Mouse (Mus musculus): ENCODE measurements around the gene Utf1. TPM values are rescaled to one million over a fixed set of nuclear protein-coding genes. Genes with fewer than 3 reads are reported as not detected.

Utf1 gene
- polyA plus RNA-seq, 1 experiment from 2014 or later: 0.22 TPM

- no peak for ATAC-seq (ENCODE audit: insufficient number of reproducible peaks, insufficient read depth, low FRiP score, low TSS enrichment)
- H3K4me3 ChIP-seq: no peak overlapping the region
- peaks cover 8% of the 10 kb centered on the region; the same call in 1 of the 2 replicates for H3K4me1 ChIP-seq
- H3K36me3 ChIP-seq: no peaks in the 10 kb centered on the region
- H3K27ac ChIP-seq: no peak overlapping the region
- H3K9ac ChIP-seq: no peak overlapping the region
- H3K4me2 ChIP-seq (replicated peaks): no peak overlapping the region
- 63% methylated on average over 16 of the region's 16 CpGs for WGBS
- H3K27me3 ChIP-seq: peaks cover 56% of the 10 kb centered on the region
- H3K9me3 ChIP-seq: no peaks in the 10 kb centered on the region
Observed at GRCm38 (mm10) chr7:139940476-139941209, 2.9 kb upstream of the Utf1 start.

- peaks cover 87% of the 10 kb centered on the region for H3K27me3 ChIP-seq
- peak overlapping the region; percentile 34 for H3K4me3 ChIP-seq
- ATAC-seq (ENCODE audit: insufficient number of reproducible peaks, insufficient read depth, low FRiP score, low TSS enrichment): 0 out of 2 replicates have a peak, but pooled peaks have one; percentile 17
- H3K4me1 ChIP-seq: peaks cover 8% of the 10 kb centered on the region; the same call in 1 of the 2 replicates
- no peaks in the 10 kb centered on the region for H3K9me3 ChIP-seq
- H3K4me2 ChIP-seq (replicated peaks): peak overlapping the region; percentile 56
- no peaks in the 10 kb centered on the region for H3K36me3 ChIP-seq
- 0 out of 2 replicates have a peak overlapping the region, but pooled peaks have one; percentile 15 for H3K9ac ChIP-seq
- 3% methylated on average over 68 of the region's 68 CpGs for WGBS
- H3K27ac ChIP-seq: no peak overlapping the region
Observed at GRCm38 (mm10) chr7:139944291-139945240, 977 bp downstream of the Utf1 start.

GRCm38 (mm10) chr7:139945516-139945915 is 1.9 kb downstream of the Utf1 start:
- no peak for ATAC-seq (ENCODE audit: insufficient number of reproducible peaks, insufficient read depth, low FRiP score, low TSS enrichment)
- no peak overlapping the region for H3K4me2 ChIP-seq (replicated peaks)
- no peaks in the 10 kb centered on the region for H3K9me3 ChIP-seq
- H3K4me1 ChIP-seq: peaks cover 8% of the 10 kb centered on the region; the same call in 1 of the 2 replicates
- no peak overlapping the region for H3K4me3 ChIP-seq
- H3K9ac ChIP-seq: no peak overlapping the region
- peaks cover 84% of the 10 kb centered on the region for H3K27me3 ChIP-seq
- no peaks in the 10 kb centered on the region for H3K36me3 ChIP-seq
- 12% methylated on average over 5 of the region's 5 CpGs for WGBS
- no peak overlapping the region for H3K27ac ChIP-seq

GRCm38 (mm10) chr7:139946032-139946431 is 2.4 kb downstream of the Utf1 start:
- WGBS: 15% methylated on average over 5 of the region's 5 CpGs
- no peak overlapping the region for H3K4me2 ChIP-seq (replicated peaks)
- no peaks in the 10 kb centered on the region for H3K9me3 ChIP-seq
- H3K4me3 ChIP-seq: no peak overlapping the region
- no peak for ATAC-seq (ENCODE audit: insufficient number of reproducible peaks, insufficient read depth, low FRiP score, low TSS enrichment)
- H3K4me1 ChIP-seq: peaks cover 8% of the 10 kb centered on the region; the same call in 1 of the 2 replicates
- peaks cover 80% of the 10 kb centered on the region for H3K27me3 ChIP-seq
- no peak overlapping the region for H3K9ac ChIP-seq
- no peaks in the 10 kb centered on the region for H3K36me3 ChIP-seq
- H3K27ac ChIP-seq: no peak overlapping the region

GRCm38 (mm10) chr7:139949893-139950282 is 6.3 kb downstream of the Utf1 start:
- Histone ChIP-seq H3K9ac (peak overlapping the region; percentile 46; the same call in 1 of the 2 replicates), H3K27ac (no peak overlapping the region), H3K4me1 (no peaks in the 10 kb centered on the region), H3K9me3 (no peaks in the 10 kb centered on the region), H3K36me3 (no peaks in the 10 kb centered on the region), H3K4me3 (peak overlapping the region; percentile 57), H3K4me2 (replicated peaks) (peak overlapping the region; percentile 90), H3K27me3 (peaks cover 42% of the 10 kb centered on the region)
- 0 out of 2 replicates have a peak, but pooled peaks have one; percentile 71 for ATAC-seq (ENCODE audit: insufficient number of reproducible peaks, insufficient read depth, low FRiP score, low TSS enrichment)
- WGBS: under 1% methylated on average over 15 of the region's 15 CpGs

GRCm38 (mm10) chr7:139950283-139950971 is 6.8 kb downstream of the Utf1 start:
- peak overlapping the region; percentile 90 for H3K4me2 ChIP-seq (replicated peaks)
- H3K4me3 ChIP-seq: peak overlapping the region; percentile 57
- no peaks in the 10 kb centered on the region for H3K36me3 ChIP-seq
- peaks cover 38% of the 10 kb centered on the region for H3K27me3 ChIP-seq
- no peaks in the 10 kb centered on the region for H3K4me1 ChIP-seq
- ATAC-seq (ENCODE audit: insufficient number of reproducible peaks, insufficient read depth, low FRiP score, low TSS enrichment): peak; percentile 74
- WGBS: 1% methylated on average over 33 of the region's 33 CpGs
- H3K9me3 ChIP-seq: no peaks in the 10 kb centered on the region
- H3K27ac ChIP-seq: no peak overlapping the region
- H3K9ac ChIP-seq: peak overlapping the region; percentile 46

- 7% methylated on average over 16 of the region's 16 CpGs for WGBS
- Histone ChIP-seq H3K4me3 (peak overlapping the region; percentile 57), H3K27ac (no peak overlapping the region), H3K9me3 (no peaks in the 10 kb centered on the region), H3K36me3 (no peaks in the 10 kb centered on the region), H3K4me1 (no peaks in the 10 kb centered on the region), H3K27me3 (peaks cover 31% of the 10 kb centered on the region), H3K9ac (peak overlapping the region; percentile 46), H3K4me2 (replicated peaks) (peak overlapping the region; percentile 90)
- ATAC-seq (ENCODE audit: insufficient number of reproducible peaks, insufficient read depth, low FRiP score, low TSS enrichment): no peak
Observed at GRCm38 (mm10) chr7:139951079-139951478, 7.5 kb downstream of the Utf1 start.

GRCm38 (mm10) chr7:139951991-139952633 is 8.5 kb downstream of the Utf1 start:
- H3K27ac ChIP-seq: no peak overlapping the region
- WGBS: 52% methylated on average over 6 of the region's 6 CpGs
- no peak overlapping the region for H3K4me3 ChIP-seq
- no peak for ATAC-seq (ENCODE audit: insufficient number of reproducible peaks, insufficient read depth, low FRiP score, low TSS enrichment)
- H3K27me3 ChIP-seq: peaks cover 21% of the 10 kb centered on the region
- H3K9ac ChIP-seq: no peak overlapping the region
- no peak overlapping the region for H3K4me2 ChIP-seq (replicated peaks)
- H3K36me3 ChIP-seq: no peaks in the 10 kb centered on the region
- no peaks in the 10 kb centered on the region for H3K4me1 ChIP-seq
- H3K9me3 ChIP-seq: no peaks in the 10 kb centered on the region

- Histone ChIP-seq H3K9me3 (no peaks in the 10 kb centered on the region), H3K27me3 (peaks cover 7% of the 10 kb centered on the region), H3K27ac (no peak overlapping the region), H3K4me2 (replicated peaks) (no peak overlapping the region), H3K9ac (no peak overlapping the region), H3K4me1 (no peaks in the 10 kb centered on the region), H3K4me3 (no peak overlapping the region), H3K36me3 (no peaks in the 10 kb centered on the region)
- 83% methylated on average over 4 of the region's 4 CpGs for WGBS
- ATAC-seq (ENCODE audit: insufficient number of reproducible peaks, insufficient read depth, low FRiP score, low TSS enrichment): no peak
Observed at GRCm38 (mm10) chr7:139955505-139955904, 11.9 kb downstream of the Utf1 start.

- no peak overlapping the region for H3K4me2 ChIP-seq (replicated peaks)
- H3K9me3 ChIP-seq: no peaks in the 10 kb centered on the region
- no peak for ATAC-seq (ENCODE audit: insufficient number of reproducible peaks, insufficient read depth, low FRiP score, low TSS enrichment)
- no peak overlapping the region for H3K4me3 ChIP-seq
- no peak overlapping the region for H3K27ac ChIP-seq
- peaks cover 7% of the 10 kb centered on the region for H3K27me3 ChIP-seq
- no peaks in the 10 kb centered on the region for H3K4me1 ChIP-seq
- 81% methylated on average over 3 of the region's 3 CpGs for WGBS
- H3K9ac ChIP-seq: no peak overlapping the region
- no peaks in the 10 kb centered on the region for H3K36me3 ChIP-seq
Observed at GRCm38 (mm10) chr7:139956658-139957057, 13.1 kb downstream of the Utf1 start.

- WGBS: 61% methylated on average over 11 of the region's 11 CpGs
- no peak overlapping the region for H3K27ac ChIP-seq
- H3K27me3 ChIP-seq: peaks cover 7% of the 10 kb centered on the region
- H3K4me1 ChIP-seq: no peaks in the 10 kb centered on the region
- no peaks in the 10 kb centered on the region for H3K9me3 ChIP-seq
- H3K9ac ChIP-seq: no peak overlapping the region
- H3K36me3 ChIP-seq: no peaks in the 10 kb centered on the region
- no peak overlapping the region for H3K4me3 ChIP-seq
- no peak overlapping the region for H3K4me2 ChIP-seq (replicated peaks)
- no peak for ATAC-seq (ENCODE audit: insufficient number of reproducible peaks, insufficient read depth, low FRiP score, low TSS enrichment)
Observed at GRCm38 (mm10) chr7:139957437-139957836, 13.8 kb downstream of the Utf1 start.
